Mouse (Mus musculus): ENCODE measurements around the gene Snupn.
A peak's percentile ranks its signal among the peaks of the same experiment; 100 is the strongest.
"Not testable (repeated sequence)": the region's sequence is repeated elsewhere in the genome, so short reads cannot be mapped to it uniquely, and the experiment has no call there.

Snupn gene

DNA sequence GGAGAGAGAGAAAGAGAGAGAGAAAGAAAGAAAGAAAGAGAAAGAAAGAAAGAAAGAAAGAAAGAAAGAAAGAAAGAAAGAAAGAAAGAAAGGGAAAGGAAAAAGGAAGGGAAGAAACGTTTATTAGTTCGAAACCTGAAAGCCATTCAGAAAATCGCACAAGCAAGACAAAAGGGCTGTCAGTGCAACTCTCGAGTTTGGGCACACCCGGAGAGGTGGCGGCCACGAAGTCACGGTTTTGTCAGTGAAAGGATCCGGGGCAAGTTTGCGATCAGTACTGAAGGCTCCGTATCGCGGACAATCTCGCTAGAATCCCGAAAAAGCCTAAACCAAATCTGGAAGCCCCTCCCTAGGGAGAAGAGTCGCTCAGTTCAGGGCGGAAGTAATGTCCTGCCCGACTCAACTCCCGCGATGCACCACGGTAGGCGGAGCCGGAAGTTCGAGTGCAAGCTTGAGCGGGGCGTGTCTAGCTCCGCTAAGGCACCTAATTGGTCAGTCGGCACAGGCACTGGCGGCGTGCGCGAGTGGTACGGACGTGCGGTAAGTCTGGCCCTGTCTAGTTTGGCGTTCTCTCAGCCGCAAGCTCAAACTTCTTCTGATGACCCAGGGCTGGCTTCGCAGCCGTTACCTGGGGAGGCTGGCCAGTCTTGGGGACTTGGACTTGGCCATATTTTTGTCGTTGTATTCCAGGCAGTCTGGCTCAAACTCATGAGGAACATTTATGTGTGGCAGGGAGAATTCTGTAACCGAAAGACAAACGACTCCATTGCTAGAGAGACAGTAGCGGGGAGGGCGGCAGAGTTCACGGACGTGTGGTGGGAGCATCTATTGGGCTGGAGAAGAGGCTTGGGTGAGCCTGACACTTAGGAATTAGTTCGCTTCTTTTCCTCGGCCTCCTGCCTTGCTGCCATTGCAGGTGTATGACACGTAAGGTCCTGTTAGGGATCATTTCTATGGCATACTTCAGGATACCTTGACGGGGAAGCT, at the start of gene Snupn:
Gene Snupn, plus strand, starts transcription at position 465 of the 987 bp plus-strand sequence.
- peak; percentile 98 for DNase-seq (ENCODE audit: low read depth, low spot score)

DNA sequence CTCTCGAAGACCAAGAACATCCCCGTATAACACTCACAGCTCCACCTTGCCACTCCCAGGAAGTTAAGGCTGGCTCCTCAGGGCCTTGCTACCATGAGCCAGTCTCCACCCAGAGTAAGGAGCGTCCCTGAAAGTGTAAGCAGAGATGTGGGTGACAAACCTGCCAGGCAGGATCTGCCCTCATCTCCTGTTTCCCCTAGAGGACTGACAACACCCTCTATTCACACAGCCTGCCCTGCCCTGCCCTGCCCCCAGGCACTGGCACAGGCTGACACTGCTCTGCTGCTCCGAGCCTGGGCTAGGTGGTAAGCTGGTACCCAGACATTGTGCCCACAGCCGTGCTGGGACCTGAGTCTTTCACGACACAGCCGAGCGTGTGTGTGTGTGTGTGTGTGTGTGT, 49.5 kb upstream of the Snupn start:
- no peak for DNase-seq (ENCODE audit: low read depth, low spot score)

DNA sequence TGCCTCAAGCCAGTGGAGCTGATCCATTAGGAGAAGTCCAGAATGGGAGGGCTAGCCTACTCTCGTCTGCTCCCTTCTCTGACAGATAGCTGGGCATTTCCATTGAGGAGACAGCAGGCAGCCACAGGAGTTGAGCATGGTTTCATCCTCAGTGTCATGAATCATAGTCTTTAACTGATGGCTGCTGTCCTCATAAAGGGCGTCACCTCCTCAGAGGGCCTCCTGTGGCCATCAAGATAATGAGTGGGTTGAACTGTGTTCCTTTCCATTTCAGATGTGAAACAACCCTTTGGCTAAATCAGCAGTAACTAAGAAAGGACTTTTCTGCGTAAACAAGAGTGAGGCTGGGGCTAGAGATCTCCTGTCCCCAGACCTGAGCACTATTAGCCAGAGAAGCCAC, 47.0 kb upstream of the Snupn start:
- DNase-seq (ENCODE audit: low read depth, low spot score): no peak

DNA sequence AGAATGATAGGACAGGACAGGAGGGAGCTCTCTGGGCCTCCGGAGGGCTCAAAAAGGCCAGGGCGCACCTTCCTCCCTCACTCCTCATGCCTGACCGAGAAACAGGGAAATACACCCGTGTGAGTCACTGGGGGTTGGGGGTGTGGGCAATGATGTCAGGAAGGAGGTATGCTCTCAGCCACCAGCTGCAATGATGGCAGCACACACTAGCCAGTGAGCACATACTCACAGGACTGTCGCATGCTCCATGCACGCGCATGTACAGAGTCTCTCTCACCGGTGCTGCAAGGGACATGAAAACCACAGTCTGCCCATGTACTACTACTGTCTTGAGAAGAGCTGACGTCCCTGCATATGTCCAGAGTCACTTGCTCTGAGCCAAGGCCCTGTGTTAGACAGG, 43.1 kb upstream of the Snupn start:
- DNase-seq (ENCODE audit: low read depth, low spot score): no peak

DNA sequence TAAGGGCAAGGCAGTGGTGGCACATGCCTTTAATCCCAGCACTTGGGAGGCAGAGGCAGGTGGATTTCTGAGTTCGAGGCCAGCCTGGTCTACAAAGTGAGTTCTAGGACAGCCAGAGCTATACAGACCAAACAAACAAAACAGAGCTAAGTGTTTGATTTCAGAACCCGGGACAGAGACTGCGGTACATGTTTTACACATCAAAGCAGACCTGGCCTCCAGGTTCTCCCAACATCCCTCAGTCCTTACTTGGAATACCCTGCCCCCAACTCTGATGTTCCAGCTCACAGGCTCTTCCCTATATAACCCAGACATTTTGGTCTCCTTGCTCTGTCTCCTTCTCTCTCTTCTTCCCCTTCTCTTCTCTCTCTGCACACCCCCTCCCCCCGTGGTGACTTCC, 40.7 kb upstream of the Snupn start:
- DNase-seq (ENCODE audit: low read depth, low spot score): not testable (repeated sequence)

DNA sequence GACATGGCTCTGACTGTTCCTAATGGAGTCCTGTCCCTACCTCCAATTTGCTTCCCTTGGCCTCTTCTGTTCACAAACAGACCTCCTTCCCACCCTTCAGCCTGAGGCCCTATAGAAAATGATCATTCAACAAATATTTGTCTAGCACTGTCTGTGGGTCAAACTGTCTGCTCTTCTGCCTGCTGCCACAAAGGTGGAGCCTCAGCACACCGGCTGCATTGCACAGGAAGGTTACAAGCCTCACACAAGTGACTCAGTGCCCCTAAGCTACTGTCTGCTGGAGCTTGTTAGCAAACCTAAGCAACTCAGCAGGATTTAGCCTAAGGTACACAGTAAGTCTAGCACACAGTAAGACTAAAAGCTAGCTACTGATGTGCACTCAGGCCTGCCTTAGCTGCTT, 39.7 kb upstream of the Snupn start:
- no peak for DNase-seq (ENCODE audit: low read depth, low spot score)

DNA sequence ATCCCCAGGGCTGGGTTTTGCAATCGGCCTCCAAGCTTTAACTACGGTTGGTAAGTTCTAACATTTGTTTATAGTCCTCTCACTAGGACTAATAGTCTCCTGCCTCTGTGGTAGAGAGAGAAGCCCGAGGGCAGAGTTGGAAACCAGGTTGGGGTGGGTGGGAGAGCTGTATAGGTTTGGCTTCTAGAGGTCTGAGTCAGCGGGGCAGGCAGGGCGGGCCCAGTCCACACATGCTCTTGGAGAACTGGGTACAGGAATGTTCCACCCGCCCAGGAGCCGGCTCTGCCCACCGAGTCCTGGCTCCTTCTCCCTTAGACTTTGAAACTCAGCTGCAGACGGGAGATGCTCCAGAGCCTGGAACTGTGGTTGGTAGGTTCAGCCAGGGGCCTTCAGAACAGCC, 36.7 kb upstream of the Snupn start:
- DNase-seq (ENCODE audit: low read depth, low spot score): no peak

DNA sequence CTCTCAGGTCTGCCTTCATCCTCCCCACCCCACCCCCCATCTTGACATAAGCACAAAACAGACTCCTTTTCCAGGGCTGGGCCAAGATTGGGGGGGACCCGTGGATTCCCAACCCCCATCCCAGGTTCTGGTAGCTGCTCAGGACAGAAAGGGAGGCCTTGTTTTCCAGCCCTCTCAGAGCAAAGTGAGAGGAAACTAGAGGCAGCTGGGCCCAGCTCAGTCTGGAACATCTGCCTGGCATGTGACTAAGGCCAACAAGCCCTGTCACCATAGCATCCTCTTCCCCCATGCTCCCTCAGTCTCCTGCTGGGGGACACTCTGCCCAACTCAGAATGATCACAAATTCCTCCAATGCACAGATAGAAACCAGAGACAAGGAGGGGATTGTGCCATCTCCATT, 35.6 kb upstream of the Snupn start:
- no peak for DNase-seq (ENCODE audit: low read depth, low spot score)

DNA sequence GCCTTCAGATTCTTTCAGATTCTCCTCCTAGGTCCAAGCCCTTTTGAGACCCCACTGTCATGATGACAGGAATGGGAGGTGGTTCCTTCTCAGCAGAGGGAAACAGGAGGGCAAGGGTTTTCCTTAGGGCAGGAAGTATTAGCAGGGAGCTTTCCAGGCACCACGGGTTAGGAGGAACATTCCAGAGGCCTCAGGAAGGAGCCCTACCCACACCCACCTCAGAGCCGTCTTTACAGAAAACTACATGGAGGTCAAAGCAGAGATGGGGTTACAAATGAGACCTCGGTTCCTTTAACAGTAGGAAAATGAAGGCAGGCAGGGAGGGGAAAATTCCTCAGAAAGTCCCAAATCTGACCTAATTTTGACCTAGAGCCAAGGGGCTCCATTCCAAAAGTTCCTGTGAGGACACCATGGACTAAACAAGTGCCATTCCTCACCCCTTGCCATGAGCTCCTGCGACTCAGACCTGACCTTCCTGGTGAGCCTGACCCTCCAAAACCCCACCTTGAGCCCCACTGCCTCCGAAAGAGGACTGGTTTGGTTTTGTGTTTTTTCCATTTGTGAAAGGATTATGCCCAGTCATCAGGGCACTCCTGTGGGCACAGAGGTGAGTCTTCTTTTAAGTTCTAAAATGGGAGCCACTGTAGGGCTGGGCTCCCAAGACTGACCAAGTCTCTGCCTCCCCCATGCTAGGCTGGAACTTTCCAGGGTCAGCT, 34.8 kb upstream of the Snupn start:
- no peak for DNase-seq (ENCODE audit: low read depth, low spot score)

DNA sequence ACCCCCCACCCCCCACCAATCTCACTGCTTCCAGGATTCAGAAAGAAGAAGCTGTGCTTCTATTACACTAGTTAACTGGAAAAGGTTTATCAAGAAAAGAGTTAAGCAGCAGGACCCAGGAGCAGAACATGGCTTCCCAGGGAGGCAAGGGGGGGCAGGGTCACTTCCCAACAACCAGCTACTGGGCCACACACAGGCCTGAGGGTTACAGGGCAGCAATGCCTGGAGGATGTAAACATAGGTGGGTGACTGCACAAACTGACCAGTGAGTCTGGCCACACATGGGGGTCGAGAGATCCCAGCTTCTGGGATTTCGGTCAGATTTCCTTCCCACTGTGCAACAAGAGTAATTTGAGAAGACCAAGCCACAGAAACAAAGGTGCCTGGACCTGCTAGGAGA, 33.5 kb upstream of the Snupn start:
- no peak for DNase-seq (ENCODE audit: low read depth, low spot score)

DNA sequence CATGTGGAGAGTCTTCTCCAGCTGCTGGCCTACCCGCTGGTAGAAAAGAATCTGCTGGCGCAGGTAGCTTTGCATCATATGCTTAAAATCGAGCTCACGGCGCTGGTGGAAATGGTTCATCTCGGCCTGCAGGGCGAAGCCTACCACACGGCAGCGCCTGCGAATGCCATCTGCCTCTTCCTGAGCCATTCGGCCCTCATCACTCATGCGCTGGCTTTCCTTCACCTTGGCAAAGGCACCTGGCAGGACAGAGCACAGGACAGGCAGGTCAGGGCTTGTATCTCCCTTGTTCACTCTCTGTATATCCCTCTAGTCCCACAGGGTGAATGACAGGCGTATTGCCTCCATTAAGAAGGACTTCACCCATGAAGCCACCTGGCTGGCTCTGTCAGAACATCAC, 32.2 kb upstream of the Snupn start:
- DNase-seq (ENCODE audit: low read depth, low spot score): no peak

DNA sequence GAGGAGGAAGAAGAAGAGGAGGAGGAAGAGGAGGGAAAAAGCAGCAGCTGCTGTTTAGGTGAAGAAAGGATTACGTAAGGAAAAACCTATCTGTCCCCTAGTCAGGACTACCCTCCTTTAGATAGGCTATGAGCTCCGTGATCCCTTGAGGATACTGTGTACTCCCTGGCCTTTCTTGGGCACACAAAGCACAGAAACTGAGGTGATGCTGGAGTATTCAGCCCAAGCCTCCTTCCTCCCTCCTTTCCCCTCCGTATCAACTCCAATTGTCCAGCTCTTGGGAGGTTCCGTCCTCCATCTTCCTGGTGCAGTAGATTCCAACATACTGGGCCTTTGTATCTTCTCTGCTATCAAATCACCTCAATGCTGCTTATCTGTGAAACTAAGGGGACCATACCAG, 27.9 kb upstream of the Snupn start:
- DNase-seq (ENCODE audit: low read depth, low spot score): no peak

DNA sequence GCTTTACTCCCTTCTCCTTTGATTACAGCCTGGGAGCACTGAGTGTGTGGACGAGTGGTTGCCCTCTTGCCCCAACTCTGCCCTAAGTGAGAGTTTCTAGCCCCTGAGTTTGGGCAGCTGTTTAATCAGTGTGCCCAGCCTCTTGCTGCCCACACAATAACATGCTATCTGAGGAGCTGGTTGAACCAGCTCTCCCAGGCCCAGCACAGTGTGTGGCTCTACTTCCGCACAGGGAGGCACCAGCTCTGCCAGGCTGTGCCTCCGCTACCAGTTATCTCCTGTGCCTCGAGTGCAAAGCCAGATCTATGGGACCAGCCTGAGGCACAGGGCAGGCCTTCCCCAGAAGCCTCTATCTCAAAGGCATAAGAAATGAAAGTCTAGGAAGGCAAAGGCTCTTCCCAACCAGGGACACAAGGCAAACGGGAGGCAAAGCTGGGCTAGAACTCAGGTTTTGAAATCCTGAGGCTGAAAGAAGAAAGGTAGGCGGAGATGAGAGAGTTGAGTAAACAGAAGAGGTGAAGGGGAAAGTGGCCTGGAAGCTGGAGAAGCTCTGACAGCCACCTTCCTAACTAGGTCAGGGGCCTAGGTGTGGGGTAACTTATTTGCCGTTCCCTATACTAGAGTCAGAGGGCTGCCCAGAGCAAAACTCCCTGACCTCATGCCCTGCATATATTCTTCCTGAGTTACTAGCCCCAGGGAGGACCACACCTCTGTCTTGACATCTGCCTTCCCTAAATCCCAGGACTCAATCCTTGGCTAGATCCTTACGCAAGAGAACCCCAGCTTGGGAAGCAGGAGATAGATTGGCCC, 26.6 kb upstream of the Snupn start:
- DNase-seq (ENCODE audit: low read depth, low spot score): no peak

DNA sequence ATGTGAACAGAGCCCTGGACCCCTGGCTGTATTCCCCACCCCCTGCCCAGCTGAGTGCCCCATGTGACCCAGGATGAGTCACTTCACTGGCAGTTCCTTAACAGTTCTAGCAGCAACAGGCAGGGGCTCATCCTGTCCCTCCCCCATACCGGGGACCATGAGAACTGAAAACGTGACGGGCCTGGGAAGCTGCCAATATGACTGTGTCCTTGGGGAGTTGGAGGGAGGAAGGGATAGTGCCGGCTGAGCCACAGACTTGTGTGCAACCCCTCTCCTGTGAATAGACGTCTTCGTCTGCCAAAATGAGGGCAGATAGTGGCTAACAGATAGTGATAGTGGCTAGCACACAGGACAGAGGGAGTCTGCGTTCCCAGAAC, 26.0 kb upstream of the Snupn start:
- no peak for DNase-seq (ENCODE audit: low read depth, low spot score)

DNA sequence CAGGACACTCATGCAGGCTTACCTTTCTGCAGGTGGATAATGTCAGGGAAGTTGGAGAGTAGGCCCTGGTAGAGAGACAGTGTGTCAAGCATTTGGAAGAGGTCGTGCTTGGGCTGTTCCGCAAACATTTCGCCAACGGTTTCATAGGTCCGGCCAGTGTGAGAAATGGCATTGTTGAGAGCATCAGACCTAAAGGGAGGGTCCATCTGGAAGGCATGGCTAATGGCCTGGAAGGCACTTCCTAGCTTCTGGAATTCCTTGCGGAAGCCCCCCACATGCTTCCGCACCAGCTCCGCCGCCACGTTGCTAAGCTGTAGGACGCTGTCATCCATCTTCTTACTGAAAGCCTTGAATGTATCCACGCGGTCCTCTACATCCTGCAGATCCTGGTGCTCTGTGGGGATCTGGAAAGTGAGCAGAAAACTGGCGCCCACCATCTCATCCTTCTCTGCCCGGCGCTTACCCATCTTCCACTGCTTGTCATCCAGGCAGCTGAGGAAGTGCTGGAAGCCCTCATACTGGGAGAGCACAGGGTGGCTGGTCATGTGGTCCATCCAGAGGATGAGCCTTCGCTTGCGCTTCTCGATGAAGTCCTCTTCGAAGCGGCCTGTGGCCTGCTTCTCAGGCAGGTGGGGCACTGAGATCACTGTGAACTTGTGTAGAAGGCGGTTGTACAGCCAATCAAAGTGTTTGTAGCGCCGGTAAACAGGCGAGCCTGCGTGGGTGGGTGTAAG, 25.2 kb upstream of the Snupn start:
- no peak for DNase-seq (ENCODE audit: low read depth, low spot score)

DNA sequence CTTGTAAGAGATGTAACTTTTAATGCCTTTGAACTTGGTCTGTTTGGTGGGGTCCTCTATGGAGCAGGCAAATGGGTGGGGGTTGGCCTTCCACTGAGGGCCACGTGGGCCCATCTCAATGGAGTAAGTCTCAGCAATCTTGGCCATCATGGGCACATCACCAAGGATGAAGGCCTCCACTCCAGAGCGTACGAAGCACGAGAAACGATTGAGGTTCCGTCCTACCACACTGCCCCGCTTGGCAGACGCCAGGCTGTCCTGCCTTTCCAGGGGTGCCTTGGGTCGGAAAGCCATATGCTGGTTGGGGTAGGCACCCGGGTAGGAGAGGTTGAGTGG, 24.7 kb upstream of the Snupn start:
- DNase-seq (ENCODE audit: low read depth, low spot score): no peak

DNA sequence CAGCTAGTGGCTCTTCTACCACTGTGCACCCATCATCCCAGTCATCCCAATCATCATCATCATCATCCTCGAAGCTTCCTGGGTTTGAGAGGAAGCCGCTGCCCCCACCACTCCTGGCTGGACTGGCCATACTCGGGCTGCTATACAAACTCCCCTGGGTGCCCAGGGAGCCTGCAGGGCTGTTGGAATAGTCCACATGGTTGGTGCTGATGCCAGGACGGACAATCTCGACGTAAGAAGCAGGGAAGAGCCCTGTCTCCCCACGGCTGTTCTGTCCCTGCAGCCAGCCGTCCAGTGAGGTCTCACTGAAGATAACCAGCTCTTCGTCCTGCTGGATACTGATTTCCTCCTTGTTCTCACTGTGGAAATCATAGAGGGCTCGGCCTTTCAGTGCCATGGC, 24.3 kb upstream of the Snupn start:
- DNase-seq (ENCODE audit: low read depth, low spot score): no peak

DNA sequence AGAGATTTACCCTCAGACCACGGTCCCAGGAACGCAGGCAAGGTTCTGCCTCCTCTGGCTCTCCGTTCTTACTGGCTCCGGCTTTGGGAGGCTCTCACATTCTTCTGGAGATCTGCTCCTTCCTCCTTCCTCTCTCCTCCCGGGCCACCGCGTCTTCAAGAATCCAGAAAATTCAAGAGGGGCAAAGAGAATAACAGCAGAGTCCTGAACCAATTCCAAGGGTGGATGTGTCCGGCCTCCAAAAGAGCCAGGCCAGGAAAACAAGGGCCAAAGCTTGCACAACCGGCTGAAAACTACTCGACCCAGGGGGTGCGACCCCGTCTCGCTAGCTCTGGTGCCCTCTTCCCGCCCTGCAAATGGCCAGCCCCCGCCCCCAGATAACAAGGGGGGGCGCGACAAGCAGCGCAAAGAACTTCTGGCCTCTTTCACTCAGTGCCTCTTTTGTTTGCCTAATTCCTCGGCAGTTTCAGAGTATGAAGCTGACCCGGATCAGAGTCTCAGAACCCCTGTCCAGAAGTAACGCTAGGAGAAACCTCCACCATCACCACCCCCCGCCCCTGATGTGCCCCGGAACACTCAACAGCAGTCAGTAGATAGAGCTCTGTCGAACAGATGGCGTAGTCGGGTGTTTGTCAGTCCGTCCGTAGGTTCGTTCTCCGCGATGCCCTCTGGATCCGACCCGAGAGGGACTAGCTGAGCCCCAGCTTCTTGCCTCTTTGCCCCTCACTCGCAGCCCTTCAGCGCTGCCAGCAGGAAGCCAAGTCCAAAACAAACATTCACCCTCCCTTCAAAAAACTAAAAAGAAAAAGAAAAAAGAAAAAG, 23.3 kb upstream of the Snupn start:
- no peak for DNase-seq (ENCODE audit: low read depth, low spot score)

DNA sequence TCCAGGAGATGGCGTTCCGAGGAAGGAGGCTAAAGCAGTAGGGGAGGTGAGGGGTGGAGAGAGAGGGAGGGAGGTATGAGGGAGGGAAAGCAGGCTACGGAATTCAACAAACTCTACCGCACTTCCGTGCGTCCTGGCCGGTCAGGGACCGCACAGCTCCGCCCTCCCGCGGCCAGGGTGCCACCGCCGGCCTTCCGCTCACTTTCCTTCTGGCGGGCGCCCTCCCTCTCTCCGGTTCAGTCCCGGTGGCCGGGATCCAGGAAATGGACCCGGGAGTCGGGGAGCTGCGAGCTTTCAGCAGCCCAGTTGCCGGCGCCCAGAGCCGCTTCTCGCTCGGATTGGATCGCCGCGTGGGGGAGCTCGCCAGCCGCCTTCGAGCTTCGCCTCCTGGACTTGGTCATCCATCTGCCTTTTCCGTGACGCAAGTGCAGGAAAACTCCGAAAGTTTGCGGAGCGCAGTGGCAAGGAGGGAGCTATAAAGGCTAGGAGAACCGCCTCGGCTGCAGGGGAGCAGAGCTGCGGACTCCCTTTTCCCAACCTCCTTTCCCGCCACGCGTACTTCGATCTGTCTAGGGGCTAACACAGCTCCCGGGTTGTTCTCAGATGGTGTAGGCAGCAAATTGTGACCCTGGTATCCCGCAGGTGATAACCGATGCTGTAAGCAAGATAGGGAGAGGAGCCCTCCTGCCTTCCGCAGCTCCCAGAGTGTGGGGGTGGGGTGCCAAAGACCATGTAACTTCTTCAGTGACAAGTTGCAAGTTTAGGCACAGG, 22.5 kb upstream of the Snupn start, which contains the start of gene Snx33:
Gene Snx33, minus strand, starts transcription at position 331 of the 771 bp plus-strand sequence.
- DNase-seq (ENCODE audit: low read depth, low spot score): peak; percentile 85

DNA sequence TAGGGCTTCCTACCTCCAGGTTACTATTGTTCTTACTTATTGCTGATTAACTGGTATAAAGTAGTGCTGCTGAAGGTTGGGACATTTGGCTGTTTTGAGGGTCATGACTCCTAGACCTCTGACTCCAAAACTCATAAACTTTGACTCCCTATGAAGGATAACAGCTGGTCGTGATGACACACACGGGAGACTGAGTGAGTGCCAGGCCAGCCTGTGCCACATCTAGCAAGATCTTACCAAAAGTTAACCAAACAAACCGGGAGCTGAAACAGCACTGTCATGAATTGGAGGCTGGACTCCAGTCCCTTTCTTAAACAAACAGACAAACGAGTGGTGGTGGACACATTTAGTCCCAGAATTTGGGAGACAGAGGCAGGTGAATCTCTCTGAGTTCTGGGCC, 21.2 kb upstream of the Snupn start:
- no peak for DNase-seq (ENCODE audit: low read depth, low spot score)

All from CD4-positive helper T cell, adult 2 months (primary cell).